Mouse (Mus musculus) urinary bladder, postnatal 10 days (tissue): ENCODE measurements around the gene Uba5.

Experiments used
- DNase-seq: peaks from one replicate; pipeline ENCODE4 v3.0.0; 2022; ENCODE audit warnings: low spot score

Uba5 gene

GRCm38 (mm10) chr9:104063244-104063961, 469 bp upstream of the Uba5 start, which contains the start of gene Acad11:
Gene Acad11, plus strand, starts transcription at chr9:104063377.
- peak; percentile 35 for DNase-seq

GRCm38 (mm10) chr9:104051028-104051427, 11.9 kb downstream of the Uba5 start:
- no peak for DNase-seq

GRCm38 (mm10) chr9:104043676-104044075, 19.3 kb downstream of the Uba5 start:
- DNase-seq, result no peak

GRCm38 (mm10) chr9:104040362-104040761, 22.6 kb downstream of the Uba5 start, which contains the start of gene Gm28305:
Gene Gm28305, plus strand, starts transcription at chr9:104040662.
- DNase-seq, result no peak

- no peak for DNase-seq
Observed at GRCm38 (mm10) chr9:104039742-104040141, 23.2 kb downstream of the Uba5 start.

- no peak for DNase-seq
Observed at GRCm38 (mm10) chr9:104039031-104039695, 23.8 kb downstream of the Uba5 start.

- DNase-seq, result no peak
Observed at GRCm38 (mm10) chr9:104038266-104038665, 24.7 kb downstream of the Uba5 start.

- peak; percentile 34 for DNase-seq
Observed at GRCm38 (mm10) chr9:104035261-104036015, 27.5 kb downstream of the Uba5 start.

- DNase-seq, result no peak
Observed at GRCm38 (mm10) chr9:104034718-104035117, 28.2 kb downstream of the Uba5 start.

GRCm38 (mm10) chr9:104034231-104034630, 28.7 kb downstream of the Uba5 start:
- DNase-seq, result no peak

- DNase-seq, result no peak
Observed at GRCm38 (mm10) chr9:104029861-104030260, 33.1 kb downstream of the Uba5 start.

- DNase-seq, result no peak
Observed at GRCm38 (mm10) chr9:104027186-104027585, 35.7 kb downstream of the Uba5 start.

- no peak for DNase-seq
Observed at GRCm38 (mm10) chr9:104021026-104021425, 41.9 kb downstream of the Uba5 start.

- no peak for DNase-seq
Observed at GRCm38 (mm10) chr9:104014526-104014925, 48.4 kb downstream of the Uba5 start.

- DNase-seq, result peak; percentile 19
Observed at GRCm38 (mm10) chr9:104002913-104003330, 60.0 kb downstream of the Uba5 start.

- DNase-seq, result peak; percentile 97
Observed at GRCm38 (mm10) chr9:104001921-104002859, 60.7 kb downstream of the Uba5 start, which contains the start of gene Nphp3. Gene Nphp3, plus strand, starts transcription at chr9:104002544.

GRCm38 (mm10) chr9:104000601-104001000, 62.3 kb downstream of the Uba5 start:
- no peak for DNase-seq
